Mouse (Mus musculus) thymus, postnatal 25 days (tissue): ENCODE results near the gene Mcf2l.

Source experiments
- DNase-seq: peaks from one replicate; pipeline ENCODE4 v3.0.0; 2022

Mcf2l gene

GRCm38 (mm10) chr8:12873357-12874046 is at the start of gene Mcf2l:
Gene Mcf2l (plus strand): TSS chr8:12873806.
- peak; percentile 73 for DNase-seq

- DNase-seq, result no peak
Observed at GRCm38 (mm10) chr8:12824562-12824961, 49.0 kb upstream of the Mcf2l start.

GRCm38 (mm10) chr8:12825236-12825635 is 48.4 kb upstream of the Mcf2l start:
- DNase-seq, result no peak

GRCm38 (mm10) chr8:12825686-12826237 is 47.8 kb upstream of the Mcf2l start:
- no peak for DNase-seq

GRCm38 (mm10) chr8:12827124-12827523 is 46.5 kb upstream of the Mcf2l start:
- no peak for DNase-seq

GRCm38 (mm10) chr8:12828298-12828697 is 45.3 kb upstream of the Mcf2l start:
- no peak for DNase-seq

GRCm38 (mm10) chr8:12829381-12829780 is 44.2 kb upstream of the Mcf2l start:
- no peak for DNase-seq

- DNase-seq, result no peak
Observed at GRCm38 (mm10) chr8:12831659-12832589, 41.7 kb upstream of the Mcf2l start.

GRCm38 (mm10) chr8:12833616-12834015 is 40.0 kb upstream of the Mcf2l start:
- no peak for DNase-seq

- no peak for DNase-seq
Observed at GRCm38 (mm10) chr8:12840834-12841233, 32.8 kb upstream of the Mcf2l start.

- DNase-seq, result no peak
Observed at GRCm38 (mm10) chr8:12842342-12842995, 31.1 kb upstream of the Mcf2l start.

GRCm38 (mm10) chr8:12844347-12844950 is 29.2 kb upstream of the Mcf2l start:
- no peak for DNase-seq

- DNase-seq, result no peak
Observed at GRCm38 (mm10) chr8:12846447-12846846, 27.2 kb upstream of the Mcf2l start.

GRCm38 (mm10) chr8:12851241-12851640 is 22.4 kb upstream of the Mcf2l start:
- no peak for DNase-seq

GRCm38 (mm10) chr8:12856038-12856437 is 17.6 kb upstream of the Mcf2l start:
- DNase-seq, result no peak

GRCm38 (mm10) chr8:12863061-12863460 is 10.5 kb upstream of the Mcf2l start:
- DNase-seq, result no peak

- DNase-seq, result no peak
Observed at GRCm38 (mm10) chr8:12863608-12864007, 10.0 kb upstream of the Mcf2l start.

- no peak for DNase-seq
Observed at GRCm38 (mm10) chr8:12865790-12866189, 7.8 kb upstream of the Mcf2l start.

- DNase-seq, result no peak
Observed at GRCm38 (mm10) chr8:12869661-12870060, 3.9 kb upstream of the Mcf2l start.

GRCm38 (mm10) chr8:12870656-12871055 is 3.0 kb upstream of the Mcf2l start:
- DNase-seq, result no peak

GRCm38 (mm10) chr8:12871461-12871860 is 2.1 kb upstream of the Mcf2l start:
- no peak for DNase-seq

- DNase-seq, result no peak
Observed at GRCm38 (mm10) chr8:12872983-12873356, 636 bp upstream of the Mcf2l start.
